Mouse (Mus musculus): ENCODE results near the gene Itga9.

Itga9 gene

DNA sequence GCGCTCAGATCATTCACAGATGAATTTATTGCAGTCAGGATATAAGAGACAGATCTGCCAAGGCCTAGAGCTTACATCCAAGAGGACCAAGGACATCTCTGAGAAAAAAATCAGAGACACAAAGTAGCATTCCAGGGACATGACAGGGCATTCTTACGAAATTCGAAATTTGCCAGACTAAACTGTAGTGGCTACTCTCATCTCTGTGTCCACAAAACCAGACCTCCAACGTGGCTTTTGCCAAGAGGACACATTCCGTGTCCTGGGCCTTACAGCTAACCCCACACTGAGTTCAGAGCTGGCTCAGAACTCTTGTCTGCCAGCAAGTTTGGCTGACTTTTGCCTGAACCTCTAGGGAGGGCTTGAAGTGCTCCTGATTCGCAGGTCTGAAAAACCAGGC is 279.3 kb downstream of the Itga9 start:
- DNase-seq = no peak

DNA sequence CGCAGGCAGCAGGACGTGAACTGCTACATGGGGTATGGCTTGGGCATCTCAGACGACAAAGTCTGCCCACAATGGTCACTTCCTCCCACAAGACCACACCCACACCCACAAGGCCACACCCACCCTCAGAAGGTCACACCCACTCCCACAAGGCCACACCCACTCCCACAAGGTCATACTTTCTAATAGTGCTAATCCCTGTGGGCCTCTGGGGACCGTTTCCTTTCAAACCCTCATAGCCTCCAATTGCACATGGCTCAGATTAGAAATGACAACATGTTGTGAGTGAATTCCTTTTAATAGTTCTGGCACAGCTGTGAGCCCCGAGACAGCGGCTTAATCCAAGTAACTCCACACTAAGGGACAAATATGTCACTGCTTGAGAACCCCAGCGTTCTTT is 280.7 kb downstream of the Itga9 start:
- no peak for DNase-seq

DNA sequence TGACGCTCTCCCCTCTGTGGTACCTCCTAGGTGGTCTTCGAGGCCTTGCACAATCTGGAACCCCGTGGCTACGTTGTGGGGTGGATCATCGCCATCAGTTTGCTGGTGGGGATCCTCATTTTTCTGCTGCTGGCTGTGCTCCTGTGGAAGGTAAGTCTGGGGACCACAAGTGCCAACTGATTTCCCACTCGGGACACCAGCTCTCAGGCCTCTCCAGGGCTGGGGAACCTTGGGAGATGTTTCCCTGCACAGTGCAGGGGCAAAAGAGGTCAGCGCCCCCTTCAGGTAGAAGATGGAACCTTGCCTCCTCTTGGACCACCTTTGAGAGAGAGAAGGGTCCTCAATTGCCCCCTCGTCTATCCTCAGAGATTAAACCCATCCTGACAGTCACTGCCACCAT is 281.2 kb downstream of the Itga9 start:
- DNase-seq = no peak

DNA sequence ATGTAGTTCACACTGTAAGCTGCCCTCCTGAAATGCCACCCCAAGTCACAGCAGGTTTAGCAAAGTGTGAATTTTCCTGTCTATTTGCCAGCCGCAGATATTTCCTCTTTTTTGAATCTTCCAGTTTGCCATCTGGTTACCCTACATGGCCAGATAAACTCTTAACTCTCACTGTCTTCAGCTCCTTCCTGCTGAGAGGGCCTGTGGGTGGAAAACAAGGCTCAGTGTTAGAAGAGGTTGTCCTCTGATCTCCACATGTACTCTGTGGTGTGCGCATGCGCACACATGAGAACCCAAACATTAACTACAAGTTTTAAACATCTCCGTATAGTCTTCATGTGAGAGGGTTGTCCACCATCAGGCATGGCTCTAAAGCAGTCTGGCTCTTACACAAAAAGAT is 283.7 kb downstream of the Itga9 start:
- DNase-seq = no peak

DNA sequence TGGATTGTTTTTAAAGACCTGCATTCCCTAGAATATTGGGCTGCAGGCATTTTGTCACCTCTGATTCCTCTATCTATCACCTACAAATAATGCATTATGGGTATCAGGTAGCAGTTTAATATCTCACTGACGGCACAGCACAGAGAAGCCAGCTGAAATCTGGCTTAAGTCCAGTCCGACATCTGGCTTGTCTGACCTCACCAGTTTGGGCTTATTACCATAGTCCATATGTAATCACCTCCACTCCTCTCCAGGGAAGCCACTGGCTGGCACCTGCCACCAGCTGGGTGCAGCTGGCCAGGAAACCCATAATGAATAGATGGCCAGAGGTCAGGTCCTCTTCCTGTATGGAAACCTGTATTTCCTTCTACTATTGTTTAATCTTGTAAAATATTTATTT is 284.2 kb downstream of the Itga9 start:
- no peak for DNase-seq

DNA sequence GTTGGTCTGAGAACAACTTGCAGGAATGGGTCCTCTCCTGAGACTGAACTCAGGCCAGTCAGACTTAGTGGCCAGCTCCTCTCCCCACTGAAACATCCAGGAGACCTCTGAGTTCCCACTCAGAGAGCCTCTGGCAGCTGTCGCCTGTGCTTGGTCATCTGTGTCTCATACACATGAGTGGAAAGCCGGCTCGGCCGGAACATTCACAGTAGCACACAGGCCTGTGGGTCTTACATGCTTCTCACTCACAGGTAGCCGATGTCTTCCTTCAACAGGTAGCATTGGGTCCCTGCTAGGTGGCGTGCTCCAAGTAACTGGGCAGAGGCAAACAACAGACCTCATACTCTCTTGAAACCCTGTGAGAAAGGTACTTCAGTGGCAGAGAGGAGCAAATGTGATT is 284.6 kb downstream of the Itga9 start:
- DNase-seq = no peak

DNA sequence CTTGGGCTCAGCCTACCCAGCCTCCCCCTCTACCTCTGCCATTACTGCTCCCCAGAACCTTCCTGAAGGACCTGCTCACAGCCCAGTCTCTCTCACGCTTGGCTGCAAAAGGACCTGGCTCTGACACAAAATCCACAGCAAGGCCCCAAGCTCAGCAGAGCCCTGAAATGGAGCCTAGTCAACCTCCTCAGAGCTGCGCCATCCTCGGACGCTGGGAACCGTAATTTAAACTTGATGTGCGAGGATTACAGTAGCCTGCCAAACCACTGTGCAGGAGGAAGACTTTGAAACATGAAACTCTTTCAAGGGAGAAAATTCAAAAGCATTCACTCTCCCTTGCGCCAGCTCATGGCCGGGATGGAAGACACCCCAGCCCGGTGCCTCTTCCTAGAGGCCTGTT is 285.1 kb downstream of the Itga9 start:
- no peak for DNase-seq

DNA sequence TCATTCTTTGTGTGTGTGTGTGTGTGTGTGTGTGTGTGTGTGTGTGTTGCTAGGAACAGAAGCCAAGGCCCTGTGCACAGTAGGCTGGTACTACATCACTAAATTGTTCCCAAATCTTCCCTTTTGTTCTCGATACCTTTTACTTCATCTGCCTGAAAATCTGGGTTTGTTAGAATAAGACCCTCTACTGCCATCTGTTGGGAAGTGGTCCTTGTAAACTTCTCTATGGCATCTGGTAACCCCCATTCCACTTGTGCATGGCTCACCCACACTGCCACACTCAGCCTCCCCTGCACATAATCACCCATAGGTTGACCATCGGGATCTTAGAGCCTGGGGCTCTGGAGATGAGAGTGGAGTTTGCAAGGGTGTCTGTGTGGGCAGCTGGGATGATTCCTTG is 288.6 kb downstream of the Itga9 start:
- DNase-seq = no peak

DNA sequence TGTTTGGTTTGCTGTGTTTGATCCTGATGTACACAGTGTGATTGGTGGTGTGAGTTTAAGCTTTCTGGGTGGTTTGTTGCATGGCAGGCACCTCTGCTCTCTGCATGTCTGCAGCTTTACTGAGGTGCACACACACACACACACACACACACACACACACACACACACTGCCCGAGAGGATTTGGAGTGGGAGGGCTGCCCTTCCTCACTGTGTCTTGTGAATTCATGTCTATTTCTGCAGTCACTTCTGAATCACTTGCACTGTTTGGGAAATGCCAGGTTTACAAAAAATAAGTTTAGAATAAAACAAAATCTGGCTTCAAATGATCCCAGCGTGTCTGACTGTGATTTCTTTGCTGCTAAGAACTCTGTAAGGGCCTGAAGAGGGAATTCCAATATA is 294.2 kb downstream of the Itga9 start:
- no peak for DNase-seq

DNA sequence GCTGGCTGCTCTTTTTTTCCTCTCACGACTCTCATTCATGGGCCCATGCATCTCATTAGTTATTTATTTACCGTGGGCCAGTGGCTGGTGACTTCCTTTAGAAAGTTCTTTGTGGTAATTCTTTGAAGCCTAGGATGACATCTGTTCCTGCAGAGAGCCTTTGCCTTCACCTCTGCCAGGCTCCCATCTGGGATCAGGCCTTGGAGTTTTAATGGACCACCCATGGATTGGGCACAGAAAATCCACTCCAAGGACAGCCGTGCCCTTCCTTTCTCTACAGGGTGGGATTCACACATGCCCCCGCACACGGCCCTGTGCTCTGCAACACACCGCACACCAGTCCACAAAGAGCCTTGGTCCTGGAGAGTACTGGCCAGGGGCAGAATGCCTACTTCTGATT is 295.4 kb downstream of the Itga9 start:
- no peak for DNase-seq

DNA sequence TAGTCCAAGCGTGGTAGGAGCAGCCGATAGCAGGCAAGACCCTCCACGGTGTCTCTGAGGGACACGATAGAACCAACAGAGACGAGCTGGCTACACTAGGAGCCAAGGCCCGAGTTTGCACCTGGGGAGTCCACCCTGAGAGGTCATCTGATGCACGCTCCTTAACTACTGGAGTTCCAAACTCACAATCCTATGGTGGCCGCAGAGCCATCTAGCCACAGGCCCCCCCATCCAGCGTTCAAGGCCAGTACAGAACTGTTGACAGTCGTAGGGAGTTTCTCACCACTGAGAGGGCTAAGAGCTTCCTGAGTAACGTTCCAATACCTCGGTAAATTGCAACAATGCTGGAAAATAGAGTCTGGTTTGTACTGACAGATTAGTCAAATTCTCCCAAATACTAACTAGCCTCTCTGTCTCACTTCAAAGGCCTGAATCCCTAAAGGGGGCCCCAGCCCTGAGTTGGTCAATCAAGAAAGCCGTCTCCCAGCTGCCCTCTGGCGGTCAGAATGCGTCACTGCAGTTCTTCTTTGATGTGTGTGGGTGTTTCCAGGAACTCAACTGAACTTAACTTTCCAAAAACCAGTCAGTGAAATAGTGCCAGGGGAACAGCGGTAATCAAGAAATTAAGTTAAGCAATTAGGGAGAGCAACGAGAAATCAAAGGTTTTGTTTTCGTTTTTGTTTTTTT is 301.6 kb downstream of the Itga9 start:
- DNase-seq = peak; percentile 21

DNA sequence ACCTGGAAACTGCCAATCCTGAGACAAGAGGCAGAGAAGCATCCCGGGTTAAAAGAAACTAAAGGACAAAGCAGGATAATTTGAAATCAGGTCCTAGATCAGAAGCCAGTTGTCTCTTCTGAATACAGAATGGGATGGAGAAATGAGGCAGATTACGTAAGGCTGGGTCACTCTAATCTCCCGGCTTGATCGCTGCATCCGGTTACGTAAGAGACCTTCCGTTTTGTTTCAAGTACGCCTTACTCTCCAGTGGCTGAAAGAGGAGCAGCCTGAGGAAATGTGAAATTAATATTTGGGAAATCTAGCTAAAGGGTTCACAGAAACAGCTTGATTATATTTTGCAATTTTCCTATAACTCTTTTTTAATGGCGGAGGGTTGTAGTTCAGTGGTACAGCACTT is 306.6 kb downstream of the Itga9 start:
- no peak for DNase-seq

DNA sequence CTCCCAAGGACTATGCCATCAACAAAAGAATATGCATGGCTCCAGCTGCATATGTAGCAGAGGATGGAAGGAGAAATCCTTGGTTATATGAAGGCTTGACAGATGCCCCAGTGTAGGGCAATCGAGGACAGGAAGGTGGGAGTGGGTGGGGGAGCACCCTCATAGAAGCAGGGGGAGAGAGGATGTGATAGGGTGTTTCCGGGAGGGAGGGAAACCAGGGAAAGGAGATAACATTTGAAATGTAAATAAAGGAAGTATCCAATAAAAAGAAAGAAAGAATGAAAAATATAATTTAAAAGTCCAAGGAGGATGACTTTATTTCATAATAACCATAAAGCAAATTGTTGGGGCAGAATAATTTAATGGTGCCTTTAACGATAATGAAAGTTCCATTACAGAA is 307.1 kb downstream of the Itga9 start:
- no peak for DNase-seq

DNA sequence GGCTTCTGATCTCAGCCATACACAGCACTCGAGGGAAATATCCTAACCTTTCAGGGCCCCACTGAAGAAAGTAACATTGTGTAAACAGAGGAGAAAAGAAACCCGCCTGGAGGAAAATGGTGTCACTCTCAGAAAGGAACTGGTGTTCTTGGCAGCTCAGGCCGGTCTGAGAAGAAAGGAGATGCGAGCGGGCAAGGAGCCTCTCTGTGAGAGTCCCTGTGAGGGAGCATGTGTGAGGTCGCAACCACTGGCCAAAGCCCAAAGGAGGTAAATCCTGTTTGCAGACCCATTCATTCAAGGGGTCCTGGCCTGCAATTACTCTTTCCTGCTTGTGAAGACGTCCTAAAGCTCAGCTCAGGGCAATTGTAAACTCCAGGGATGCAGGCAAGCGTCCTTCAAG is 308.1 kb downstream of the Itga9 start:
- DNase-seq = no peak

DNA sequence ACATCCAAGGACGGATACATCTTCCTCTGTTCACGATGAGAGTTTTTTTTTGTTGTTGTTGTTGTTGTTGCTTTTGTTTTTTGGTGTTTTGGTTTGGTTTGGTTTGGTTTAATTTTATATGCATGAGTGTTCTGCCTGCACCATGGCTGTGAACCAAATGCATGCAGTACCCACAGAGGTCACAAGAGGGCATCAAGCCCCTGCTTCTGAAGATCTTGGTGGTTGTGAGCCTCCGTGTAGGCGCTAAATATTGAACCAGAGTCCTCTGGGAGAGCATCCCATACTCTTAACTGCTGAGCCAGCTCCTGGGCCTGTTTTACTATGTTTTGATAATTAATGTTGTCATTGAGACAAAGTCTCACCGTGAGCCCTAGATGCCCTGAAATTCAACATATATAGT is 308.8 kb downstream of the Itga9 start:
- DNase-seq = no peak

DNA sequence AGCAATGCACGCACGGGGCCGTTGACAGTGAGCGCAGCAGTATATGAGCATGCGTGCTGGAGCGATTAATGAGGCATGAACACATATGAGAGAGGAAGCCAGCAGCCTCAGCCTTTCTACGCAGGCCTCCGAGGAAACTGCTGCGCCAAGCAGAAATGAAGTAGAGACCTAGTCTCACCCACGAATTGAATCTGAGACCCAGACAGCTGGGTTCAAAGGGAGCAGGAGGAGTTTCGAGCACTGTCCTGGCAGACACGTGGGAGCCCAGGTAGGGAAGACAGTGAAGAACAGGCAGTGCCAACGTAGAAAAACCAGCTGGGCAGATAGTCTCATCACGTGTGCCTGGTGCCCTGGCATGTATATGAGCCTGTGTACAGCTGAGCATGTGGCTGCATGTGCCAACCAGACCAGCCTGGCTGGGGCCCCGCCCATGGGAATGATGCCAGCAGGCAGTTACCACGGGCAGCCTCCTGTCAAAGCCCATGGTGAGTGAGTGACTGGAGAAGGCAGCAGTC is 313.2 kb downstream of the Itga9 start:
- peak; percentile 29 for DNase-seq

DNA sequence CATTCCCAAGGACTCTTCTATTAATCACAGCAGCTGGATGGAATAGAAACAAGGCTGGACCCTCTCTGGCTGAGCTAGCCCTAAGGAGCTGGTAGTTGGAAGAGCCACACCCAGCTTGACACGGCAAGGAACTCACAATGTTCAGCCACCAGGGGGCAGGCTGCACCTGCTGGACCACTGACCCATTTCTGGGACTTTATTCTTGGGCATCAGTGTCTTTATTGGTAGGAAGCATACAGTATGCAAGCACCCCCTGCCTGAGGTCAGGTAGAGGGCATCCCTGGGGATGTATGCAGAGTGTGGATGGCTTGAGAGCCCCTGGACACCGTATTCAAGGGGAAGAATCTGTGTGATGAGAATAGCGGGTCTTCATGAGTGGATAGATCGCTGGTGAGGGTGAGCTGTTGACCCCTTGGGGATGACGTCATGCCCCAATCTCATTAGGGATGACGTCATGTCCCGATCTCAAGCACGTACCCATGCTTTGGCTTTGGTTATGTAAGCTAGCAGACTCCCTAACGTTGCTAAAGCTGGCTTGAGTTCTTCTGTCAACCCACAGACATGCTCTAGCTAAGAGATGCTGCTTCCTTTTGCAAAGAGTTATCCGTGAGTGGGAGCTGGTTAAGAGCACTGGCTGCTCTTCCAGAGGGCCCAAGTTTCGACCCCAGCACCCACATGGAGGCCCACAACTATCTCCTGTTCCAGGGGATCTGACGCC is 314.5 kb downstream of the Itga9 start:
- peak; percentile 31 for DNase-seq

DNA sequence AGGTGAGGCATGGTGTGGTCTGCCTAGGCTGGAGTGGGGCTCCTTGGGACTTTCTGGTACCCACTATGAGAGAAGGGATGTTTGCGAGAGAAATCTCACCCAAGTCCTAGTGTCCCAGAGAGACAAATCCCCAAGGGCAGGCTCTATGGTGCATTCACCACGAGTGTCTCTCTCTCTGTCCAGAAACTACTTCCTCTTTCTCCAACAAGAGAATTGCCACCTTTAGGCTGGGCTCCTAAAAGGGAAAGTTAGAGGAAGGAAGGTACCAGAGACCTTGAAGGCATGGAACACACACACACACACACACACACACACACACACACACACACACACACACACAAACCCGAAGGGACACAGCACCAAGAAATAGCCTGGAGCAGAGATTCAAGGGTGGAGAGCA is 315.4 kb downstream of the Itga9 start:
- no peak for DNase-seq

DNA sequence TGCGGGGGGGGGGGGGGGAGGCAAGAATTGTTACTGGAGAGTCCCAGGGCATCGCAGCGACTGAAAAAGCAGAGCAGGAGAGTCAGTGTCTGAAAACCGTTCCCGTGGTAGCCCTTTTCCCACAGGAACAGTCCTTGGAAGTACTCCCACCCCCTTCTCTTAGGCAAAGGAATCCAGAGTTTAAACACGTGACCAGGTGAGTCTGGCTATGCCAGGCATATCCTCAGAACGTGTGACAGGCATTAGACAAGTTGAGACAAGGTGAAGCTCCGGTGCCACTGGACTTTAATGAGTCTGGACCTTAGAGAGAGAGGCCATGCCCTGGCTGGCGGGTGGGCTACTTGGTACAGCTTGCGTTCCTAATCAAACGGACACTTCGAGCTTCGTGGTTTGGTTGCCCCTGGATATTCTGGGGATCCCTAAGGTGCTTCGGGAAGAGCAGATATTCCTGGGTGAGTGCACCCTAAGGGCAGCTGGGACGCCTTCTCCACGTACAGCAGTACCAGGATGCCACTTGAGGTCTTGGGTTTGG is 318.1 kb downstream of the Itga9 start:
- no peak for DNase-seq

DNA sequence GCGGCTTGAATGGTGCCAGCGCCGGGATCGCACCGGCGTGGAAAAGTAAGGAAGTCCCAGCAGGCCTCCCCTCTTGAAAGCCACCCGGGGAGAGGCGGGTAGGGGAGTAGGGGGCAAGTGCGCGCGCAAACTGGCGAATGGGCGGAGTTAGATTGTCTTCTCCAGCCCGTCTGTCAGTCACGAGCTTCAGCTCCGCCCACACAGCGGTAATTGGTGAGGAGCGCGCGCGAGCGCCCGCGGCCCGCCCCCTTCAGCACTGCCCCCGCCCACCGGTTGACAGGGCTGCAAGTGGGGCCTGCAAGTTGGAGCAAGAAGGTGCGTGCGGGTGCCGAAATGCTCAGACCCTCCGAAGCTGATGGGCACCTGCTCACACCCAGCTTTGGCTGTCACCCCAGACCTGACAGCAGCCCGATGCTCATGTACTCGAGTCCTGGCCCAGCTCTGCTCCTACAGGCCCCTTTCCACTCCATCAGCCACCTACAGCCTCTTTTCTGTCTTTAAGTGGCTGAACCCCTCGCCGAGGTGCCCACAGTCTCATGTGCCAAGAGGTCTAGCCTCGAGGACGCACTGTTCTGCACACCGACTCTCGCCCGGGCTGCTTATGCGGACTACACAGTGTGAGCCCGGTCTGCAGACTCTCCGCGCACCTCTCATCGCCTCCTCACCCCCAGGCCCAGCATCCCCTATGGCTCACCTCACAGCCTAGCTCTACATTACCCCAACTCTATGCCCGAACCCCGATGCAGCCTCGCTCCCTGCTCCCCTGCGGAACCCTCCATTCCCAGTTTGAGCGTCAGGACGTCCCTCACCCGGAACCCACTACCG is 319.0 kb downstream of the Itga9 start:
- peak; percentile 89 for DNase-seq

DNA sequence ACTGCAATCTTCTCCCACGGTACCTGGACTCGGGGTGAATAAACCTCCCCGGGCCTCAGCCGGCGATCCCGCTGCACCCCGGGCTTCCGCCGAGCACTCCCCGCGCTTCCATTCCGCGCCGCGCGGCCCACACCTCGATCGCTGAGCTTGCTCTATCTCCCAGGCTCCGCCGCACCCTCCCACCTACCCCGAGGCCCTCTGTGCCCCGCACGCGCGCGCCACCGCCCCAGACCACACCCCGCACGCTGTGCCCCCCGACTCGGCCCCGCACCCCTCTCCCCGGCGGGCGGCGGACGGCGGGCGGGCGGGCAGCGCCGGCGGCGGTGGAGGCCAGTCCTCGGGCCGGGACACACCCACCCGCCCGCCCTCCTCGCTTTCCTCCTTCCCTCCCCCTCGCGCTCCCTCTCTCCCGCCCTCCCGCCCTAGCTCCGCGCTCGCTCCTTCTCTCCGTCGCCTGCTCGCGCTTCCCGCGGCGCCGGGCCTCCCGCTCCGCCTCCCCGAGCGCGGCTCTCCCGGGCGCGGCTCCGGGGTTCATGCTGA is 319.7 kb downstream of the Itga9 start, which contains the start of gene Ctdspl:
Ctdspl (plus strand) TSS at position 343 of the 540 bp plus-strand sequence.
- DNase-seq = peak; percentile 56

DNA sequence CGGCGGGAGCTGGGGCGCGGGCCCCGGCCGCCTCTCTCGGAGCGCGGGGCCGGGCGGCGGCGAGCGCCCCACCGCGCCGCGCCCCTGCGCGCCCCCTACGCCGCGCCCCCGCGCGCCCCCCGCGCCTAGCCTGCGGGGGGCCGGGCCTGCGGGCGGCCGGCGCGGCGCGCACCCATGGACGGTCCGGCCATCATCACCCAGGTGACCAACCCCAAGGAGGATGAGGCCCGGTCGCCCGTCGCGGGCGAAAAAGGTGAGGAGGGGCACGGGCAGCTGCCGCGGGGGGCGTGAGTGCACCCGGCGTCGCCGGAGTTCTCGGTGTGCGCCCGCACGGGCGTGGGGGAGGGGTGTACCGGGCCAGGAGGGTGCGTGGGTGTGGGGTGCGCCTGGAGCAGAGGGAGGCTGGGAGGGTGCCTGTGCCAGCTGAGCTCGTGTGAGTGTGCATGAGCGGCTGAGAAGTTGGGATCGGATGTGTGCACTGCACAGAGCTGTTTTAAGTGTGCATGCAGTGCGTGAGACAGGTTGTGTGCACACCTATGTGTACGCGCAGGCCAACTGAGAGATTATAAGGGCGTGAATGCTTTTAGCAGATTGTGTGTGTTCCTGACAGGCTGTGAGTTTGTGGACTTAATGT is 320.3 kb downstream of the Itga9 start:
- DNase-seq = peak; percentile 58

DNA sequence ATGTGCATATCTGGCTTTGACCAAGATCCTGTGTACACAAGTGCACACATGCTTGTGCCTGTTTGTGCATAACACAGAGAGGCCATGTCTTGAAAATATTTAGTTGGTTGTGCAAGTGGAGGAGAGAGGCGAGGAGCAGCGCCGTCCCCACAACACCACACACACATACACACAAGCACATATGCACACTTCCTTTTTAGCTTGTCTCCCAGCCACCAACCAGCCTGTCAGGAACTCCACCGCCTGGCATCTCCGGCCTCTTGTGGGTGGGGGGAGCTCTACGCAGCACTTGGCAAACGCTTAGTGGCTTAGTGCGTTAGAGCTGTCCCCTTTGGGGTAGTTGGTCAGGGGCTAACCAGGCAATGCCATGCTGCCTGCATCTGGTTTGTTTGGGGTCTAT is 321.0 kb downstream of the Itga9 start:
- peak; percentile 22 for DNase-seq
